Mouse (Mus musculus) lung, postnatal 10 days (tissue): ENCODE results near the gene Nek7.
A peak's percentile ranks its signal among the peaks of the same experiment; 100 is the strongest.

Source experiments
- DNase-seq: peaks from one replicate; pipeline ENCODE4 v3.0.0; 2021

Gene Nek7

DNA sequence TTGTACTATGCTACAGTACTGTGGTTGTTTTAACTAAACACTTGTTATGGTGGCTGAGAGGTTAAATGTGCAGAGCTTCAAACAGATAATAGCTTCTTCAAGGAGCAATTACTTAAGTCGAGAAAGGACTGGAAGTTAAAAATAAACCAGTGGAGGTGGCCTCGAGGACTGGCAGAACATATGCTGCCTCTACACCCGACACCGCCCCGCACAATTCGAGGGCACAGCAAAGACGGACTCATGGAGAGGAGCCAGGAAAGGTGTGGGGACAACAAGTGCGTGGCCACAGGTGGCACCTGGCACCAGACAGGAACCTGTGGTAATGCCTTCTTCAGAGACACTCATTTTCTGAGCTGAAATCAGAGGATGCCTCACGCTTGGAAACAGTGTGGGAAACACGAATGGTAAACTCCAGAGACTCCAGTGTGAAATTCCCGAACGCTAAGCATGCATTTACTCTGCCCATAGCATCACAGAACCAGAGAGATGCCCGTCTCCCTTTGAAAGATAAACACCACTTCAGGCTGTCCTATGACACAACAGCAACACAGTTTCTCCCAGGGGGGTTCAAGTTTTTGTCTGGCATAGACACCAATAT lies 112.4 kb downstream of the Nek7 start:
- DNase-seq = no peak

DNA sequence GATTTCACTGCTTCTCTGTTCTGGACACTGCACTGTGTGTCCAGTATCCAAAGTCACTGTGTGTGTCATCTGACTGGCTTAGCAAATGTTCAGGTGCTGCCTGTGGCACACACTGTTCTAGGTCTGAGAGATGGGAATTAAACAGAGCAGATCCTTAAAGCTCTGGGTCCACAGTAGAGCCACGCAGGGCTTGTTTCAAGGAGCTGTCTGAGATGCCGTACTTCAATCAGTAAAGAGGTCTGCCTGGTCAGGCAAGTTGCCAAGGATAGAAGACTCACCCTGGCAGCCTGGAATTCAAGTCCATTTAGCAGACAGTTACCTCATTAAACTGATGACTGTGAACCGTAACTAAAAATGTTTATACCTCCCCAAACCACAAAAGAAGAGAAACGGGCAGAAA lies 112.9 kb downstream of the Nek7 start:
- DNase-seq = peak; percentile 29

GRCm38 (mm10) chr1:138504228-138504627 lies 115.7 kb downstream of the Nek7 start:
- DNase-seq = no peak

GRCm38 (mm10) chr1:138500691-138501090 lies 119.2 kb downstream of the Nek7 start:
- DNase-seq = no peak

- DNase-seq = no peak
Observed at GRCm38 (mm10) chr1:138500155-138500554, 119.8 kb downstream of the Nek7 start.

GRCm38 (mm10) chr1:138499461-138499860 lies 120.5 kb downstream of the Nek7 start:
- no peak for DNase-seq

DNA sequence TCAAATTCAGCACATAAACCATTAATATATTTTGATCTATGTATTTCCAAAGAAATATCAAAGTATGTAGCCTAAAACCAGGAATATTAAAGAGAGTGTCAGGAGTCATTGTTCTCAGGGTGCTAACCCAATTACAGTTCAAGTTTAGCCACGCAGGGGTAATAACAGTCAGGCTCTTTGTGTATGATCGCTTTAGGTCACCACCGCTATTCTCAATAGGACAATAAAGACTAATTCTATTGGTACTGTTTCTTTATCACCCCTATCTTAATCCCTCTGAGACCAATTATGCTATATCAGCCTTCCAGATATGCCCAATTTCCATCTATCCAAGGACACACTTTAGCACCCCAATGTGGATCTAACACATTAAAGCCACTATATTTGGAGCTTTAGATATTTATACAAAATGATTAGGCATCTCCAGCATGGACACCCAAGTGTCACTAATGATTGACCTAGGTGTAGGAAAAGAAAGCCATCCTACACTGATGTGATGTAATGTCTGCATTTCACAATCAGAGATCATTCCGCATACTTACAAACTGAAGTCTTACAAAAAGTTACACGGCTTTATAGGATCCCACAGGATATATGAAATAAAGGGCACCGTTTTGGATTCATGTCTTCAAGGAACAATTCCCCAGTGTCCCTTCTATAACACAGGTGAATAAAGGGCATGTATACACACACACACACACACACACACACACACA lies 128.4 kb downstream of the Nek7 start:
- DNase-seq = no peak

- DNase-seq = peak; percentile 43
Observed at GRCm38 (mm10) chr1:138487569-138487968, 132.4 kb downstream of the Nek7 start.

GRCm38 (mm10) chr1:138480694-138481093 lies 139.2 kb downstream of the Nek7 start:
- no peak for DNase-seq

DNA sequence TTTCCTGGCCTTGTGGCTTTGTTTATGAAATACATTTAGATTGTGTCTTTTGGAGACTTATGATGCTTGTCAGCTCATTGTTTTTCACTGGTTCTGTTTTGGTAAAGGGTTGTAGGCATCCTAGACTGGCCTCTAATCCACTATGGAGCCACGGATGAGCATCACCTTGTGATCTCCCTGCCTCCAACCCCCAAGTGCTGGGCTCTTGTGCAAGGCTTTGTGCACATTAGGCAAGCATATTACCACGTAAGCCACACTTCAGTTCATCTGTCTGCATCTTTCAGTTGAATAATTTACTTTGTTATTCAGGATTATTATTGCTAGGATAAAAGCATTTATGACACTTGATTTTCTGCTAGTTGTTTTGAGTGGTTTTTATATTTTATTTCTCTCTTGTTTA lies 154.6 kb downstream of the Nek7 start:
- DNase-seq = no peak

GRCm38 (mm10) chr1:138461425-138461824 lies 158.5 kb downstream of the Nek7 start:
- no peak for DNase-seq

DNA sequence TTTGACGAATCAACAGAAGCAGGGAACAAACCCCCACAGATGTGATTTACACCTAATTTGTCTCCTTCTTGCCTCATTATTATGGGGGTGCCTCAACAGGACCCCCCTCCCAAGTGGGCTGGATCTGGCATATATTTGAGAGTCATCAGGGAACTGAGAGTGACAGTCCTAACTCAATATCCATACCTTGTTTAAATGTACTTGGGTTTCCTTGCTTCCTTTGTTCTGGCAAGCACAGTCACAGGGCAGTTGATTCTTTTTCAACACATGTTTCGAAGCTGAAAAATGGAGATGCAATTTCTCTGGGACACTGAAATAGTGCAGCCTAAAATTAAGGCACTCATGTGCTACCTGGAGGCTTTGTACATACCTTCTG lies 170.5 kb downstream of the Nek7 start:
- DNase-seq = no peak

DNA sequence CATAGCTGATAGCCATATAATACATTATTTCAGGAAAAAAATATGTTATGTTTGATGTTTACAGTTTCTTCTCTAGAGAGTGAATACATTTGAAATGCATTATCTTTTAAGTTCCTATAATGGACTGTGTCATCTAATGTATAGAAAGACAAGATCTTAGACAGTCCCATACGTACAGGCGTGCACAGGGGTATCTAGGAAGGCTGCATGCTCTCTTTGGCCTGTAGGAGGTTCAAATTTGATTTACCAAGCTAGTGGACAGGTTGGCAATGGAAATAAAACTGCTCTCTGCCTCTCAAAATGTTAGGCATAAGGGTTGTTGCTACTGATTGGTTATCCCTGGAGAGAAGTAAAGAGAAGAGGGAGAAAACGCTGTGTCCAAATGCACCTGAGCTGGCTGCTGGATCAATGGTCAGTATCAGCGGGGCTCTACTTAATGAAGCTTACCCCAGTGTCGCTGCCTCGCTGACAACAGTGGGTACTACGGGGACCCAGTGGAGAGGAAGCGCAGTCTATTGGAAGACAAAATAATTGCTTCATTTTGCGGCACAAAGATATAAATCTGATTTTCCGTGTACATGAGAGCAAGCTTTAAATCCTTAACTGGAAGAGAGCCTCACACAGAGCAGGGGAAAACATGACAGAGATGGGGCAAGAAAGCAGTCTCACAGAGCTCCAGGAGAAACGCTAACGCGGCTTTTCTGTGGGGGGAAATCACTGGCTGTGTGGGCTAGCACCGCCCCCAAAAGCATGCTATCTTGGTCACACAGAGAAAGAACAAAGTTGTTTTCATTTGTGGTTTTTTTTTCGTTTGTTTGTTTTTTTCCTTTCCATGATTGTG lies 171.1 kb downstream of the Nek7 start:
- no peak for DNase-seq

GRCm38 (mm10) chr1:138446846-138447245 lies 173.1 kb downstream of the Nek7 start:
- DNase-seq = no peak
